Mouse (Mus musculus) liver, embryonic 14.5 days (tissue): ENCODE data around the gene Lgsn.

ENCODE experiments used
- CTCF ChIP-seq: IDR thresholded peaks from 2 replicates; pipeline ENCODE4 v1.5.1; 2016; ENCODE audit warnings: antibody characterized with exemption, low read depth, control low read depth
- EP300 ChIP-seq: IDR thresholded peaks from 2 replicates; pipeline ENCODE4 v1.6.1; 2016; ENCODE audit warnings: antibody characterized with exemption, low read depth

- TF ChIP-seq CTCF, result peak; percentile 61
- no peak for TF ChIP-seq EP300
Measured at GRCm38 (mm10) chr1:31210144-31210543, 33.9 kb downstream of the Lgsn start.
